Mouse (Mus musculus) activated CD4-positive, CD25-positive, alpha-beta regulatory T cell, adult 4 months (primary cell): ENCODE results near the gene Nrxn3. TPM values are rescaled to one million over a fixed set of nuclear protein-coding genes. Genes with fewer than 3 reads are reported as not detected.

Experiments used
- ATAC-seq: one replicate; pipeline ENCODE4 v1.8.0; 2017
- polyA plus RNA-seq, 2 experiments: library from polyadenylated mRNA; unstranded; fragments of 100-300 nt; shearing (Covaris generic); gene quantifications; one replicate each; pipeline ENCODE4 v1.2.1; 2017

Nrxn3 gene
- polyA plus RNA-seq, 2 experiments from 2014 or later = 0.08 TPM; not detected in 1

DNA sequence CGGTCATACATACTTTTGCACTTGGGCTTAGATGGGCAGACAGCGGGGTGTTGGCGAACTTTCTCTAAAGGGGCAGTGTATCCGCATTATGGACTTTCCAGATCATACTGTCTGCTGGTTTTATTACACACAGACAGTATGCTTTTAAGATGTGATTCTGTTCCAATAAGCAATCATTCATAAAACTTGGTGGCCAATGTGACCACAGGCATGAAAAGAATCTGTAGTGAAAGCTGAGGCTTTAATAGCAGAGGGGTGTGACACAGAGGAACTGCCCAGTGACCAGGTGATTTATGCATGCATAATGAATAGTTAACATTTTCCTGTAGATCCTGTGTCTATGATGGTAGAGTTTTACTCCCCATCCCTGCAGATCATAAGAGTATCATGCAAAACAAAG is 1254.0 kb downstream of the Nrxn3 start:
- ATAC-seq = no peak

- no peak for ATAC-seq
These were observed 1254.8 kb downstream of the Nrxn3 start for GRCm38 (mm10) chr12:89977479-89977878.

DNA sequence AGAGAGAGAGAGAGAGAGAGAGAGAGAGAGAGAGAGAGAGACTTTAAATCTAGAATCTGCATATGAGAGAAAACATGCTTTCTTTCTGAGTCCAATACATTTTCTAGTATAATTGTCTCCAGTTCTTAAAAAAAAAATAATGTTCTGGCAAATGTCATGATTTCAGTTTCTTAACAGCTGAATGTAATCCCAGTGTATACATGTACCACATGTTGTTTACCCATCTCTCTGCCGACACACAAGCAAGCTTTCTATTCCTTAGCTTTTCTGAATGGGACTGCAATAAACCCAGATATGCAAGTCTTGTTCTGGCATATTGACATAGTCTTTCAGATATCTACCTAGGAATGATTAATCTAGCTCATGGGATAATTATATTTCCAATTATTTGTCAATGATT is 1256.5 kb downstream of the Nrxn3 start:
- no peak for ATAC-seq

DNA sequence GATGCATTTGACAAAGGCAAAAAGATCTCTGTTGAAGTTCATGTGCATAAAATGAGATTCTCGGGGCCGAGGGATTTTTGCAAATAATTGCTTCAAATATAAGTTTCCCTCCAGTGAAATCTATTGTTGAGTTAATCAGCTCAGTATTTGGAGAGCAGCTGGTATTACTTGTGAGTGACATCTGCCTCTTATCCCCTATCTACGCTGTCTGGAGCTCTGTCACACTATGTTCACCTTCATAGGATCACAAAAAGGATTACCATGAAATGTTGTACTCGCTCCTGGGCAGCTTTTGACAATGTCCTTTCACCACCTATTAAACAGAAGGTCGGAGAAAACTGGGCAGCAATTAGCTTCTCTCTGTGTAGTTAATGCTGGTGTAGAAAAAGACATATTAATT is 1259.8 kb downstream of the Nrxn3 start:
- no peak for ATAC-seq

DNA sequence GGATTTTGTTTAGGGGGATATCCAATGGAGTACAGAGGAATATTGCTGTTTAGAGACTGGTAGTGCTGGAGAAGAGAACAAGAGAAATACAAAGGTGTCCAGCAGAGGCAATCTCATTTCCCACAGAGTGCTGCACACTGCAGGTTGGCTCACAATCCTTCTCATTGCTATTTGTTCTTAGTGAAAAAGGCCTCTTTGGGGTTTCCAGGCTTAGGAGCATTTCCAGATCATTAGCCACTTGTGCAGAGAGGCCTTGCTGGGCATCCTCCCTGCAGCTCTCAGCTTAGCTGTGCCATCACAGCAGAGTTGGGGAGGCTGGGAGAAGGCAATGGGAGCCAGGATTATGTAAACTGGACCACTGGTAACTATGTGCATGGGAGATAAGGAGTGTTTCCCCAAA is 1260.7 kb downstream of the Nrxn3 start:
- ATAC-seq = no peak

DNA sequence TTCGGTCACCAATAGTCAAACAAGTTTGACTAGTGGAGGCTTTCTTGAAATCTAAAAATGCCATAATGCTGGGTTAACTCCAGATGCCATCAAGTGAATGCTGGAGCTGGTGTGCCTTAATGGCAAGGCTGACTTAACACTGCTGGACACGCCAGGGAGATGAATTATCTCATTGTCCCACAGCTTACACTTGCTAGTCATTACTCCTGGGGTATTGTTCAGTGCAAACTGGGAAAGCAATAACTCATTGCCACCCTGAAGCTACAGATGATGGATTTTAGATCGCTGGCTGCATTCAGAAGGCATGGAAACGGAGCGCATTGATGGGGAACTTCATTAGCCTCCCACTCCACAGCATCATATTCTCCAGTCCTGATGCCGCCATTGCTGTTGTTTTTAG is 1263.5 kb downstream of the Nrxn3 start:
- ATAC-seq = no peak

GRCm38 (mm10) chr12:89993273-89993672 is 1270.6 kb downstream of the Nrxn3 start:
- ATAC-seq = no peak

- ATAC-seq = no peak
These were observed 1272.7 kb downstream of the Nrxn3 start for GRCm38 (mm10) chr12:89995392-89995791.

GRCm38 (mm10) chr12:90010280-90010679 is 1287.6 kb downstream of the Nrxn3 start:
- no peak for ATAC-seq

DNA sequence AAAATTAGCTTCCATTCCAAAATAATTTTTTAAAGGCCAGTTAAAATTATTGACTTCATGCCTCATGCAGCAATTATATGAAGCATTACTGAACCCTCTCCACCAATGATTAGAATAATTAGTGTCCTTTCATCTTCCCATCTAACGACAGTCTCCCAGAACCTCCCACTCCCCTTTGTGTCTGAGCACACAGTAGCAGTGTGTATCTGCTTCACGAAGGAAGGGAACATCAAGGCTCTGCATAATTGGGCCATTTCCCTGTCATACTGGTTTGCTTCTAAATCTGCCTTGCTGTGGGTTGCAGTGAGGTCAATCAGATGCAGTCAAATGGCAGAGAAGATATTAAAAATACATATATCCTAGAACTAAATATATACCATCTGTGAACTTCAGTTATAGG is 1291.3 kb downstream of the Nrxn3 start:
- ATAC-seq = no peak

DNA sequence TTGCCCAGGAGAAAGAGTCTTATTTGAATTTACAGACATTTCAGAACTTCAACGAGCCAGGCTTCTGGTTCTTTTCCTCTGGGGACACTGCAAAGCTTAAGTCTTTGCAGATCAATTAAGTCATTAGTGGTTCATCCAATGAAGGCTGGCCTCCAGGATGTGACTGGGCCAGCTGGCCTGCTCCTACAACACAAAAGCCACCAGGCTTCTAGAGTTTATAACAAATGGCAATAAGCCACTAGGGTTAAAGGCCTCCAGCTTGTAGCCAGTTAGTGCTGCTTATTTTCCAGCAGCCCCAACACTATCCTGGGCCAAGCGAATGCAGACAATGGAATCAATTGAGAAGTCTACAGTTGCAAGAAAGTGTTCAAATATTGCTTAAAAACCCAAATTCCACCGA is 1304.3 kb downstream of the Nrxn3 start:
- no peak for ATAC-seq

- ATAC-seq = no peak
These were observed 1318.4 kb downstream of the Nrxn3 start for GRCm38 (mm10) chr12:90041038-90041437.

DNA sequence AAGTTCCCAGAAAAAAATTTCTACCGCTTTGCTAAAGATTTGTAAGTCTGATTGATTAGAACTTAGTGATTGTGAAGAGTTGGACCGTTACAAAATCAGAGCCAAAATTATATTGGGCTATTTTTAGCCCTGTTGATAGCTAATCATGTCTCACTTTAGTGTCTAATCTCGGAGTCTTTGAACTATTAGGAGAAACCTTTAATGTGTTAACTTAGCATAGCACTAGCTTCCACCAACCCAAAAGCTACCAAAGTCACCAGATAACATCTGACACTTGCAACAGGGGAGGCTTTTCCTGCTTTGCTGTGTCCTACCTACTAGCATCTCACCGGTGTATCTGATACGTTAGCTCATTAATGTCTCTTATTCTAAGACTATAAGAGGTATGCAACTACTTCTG is 1333.6 kb downstream of the Nrxn3 start:
- no peak for ATAC-seq

- ATAC-seq = no peak
These were observed 1337.1 kb downstream of the Nrxn3 start for GRCm38 (mm10) chr12:90059786-90060185.

- no peak for ATAC-seq
These were observed 1338.6 kb downstream of the Nrxn3 start for GRCm38 (mm10) chr12:90061312-90061711.

- ATAC-seq = no peak
These were observed 1339.5 kb downstream of the Nrxn3 start for GRCm38 (mm10) chr12:90062219-90062618.

GRCm38 (mm10) chr12:90063443-90063842 is 1340.8 kb downstream of the Nrxn3 start:
- no peak for ATAC-seq

- ATAC-seq = no peak
These were observed 1363.2 kb downstream of the Nrxn3 start for GRCm38 (mm10) chr12:90085862-90086261.

GRCm38 (mm10) chr12:90095754-90096153 is 1373.1 kb downstream of the Nrxn3 start:
- no peak for ATAC-seq

- no peak for ATAC-seq
These were observed 1390.7 kb downstream of the Nrxn3 start for GRCm38 (mm10) chr12:90113351-90113791.

GRCm38 (mm10) chr12:90131927-90132869 is 1409.5 kb downstream of the Nrxn3 start:
- no peak for ATAC-seq

DNA sequence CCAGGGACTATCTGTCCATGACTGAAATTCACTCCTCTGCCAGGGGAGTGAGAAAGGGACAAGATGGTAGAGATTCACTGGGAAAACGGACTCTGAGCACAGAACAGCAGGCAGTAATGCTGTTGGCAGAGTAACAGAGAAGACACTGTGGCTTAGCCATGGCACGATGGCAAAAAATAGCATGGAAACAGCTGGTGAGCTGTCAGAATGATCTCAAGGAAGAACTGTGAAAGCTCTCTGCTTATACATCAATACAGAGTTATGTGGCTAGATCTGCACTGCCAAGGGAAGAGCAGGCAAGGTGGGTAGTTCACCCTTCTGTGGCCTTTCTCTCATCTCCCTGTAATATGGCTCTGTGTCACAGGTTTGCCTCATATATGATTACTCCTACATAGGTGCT is 1419.3 kb downstream of the Nrxn3 start:
- no peak for ATAC-seq

DNA sequence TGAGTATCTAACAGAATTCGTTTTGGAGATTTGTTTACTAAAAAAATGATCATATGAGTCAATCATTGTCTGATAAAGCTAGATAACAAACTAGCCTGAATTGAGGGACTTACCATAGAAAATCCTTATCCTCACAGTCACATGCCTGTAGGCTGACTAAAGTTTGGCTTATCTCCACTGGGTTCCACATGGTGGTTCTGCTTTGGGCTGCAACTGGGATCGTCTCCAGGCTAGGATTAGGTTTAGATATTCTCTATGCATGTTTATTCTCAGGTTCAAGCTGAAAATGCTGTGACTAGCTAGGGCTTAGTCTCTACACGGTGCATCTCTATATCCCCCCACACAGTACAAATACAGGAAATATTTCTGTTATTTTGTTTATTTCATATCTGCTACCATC is 1421.6 kb downstream of the Nrxn3 start:
- ATAC-seq = no peak

DNA sequence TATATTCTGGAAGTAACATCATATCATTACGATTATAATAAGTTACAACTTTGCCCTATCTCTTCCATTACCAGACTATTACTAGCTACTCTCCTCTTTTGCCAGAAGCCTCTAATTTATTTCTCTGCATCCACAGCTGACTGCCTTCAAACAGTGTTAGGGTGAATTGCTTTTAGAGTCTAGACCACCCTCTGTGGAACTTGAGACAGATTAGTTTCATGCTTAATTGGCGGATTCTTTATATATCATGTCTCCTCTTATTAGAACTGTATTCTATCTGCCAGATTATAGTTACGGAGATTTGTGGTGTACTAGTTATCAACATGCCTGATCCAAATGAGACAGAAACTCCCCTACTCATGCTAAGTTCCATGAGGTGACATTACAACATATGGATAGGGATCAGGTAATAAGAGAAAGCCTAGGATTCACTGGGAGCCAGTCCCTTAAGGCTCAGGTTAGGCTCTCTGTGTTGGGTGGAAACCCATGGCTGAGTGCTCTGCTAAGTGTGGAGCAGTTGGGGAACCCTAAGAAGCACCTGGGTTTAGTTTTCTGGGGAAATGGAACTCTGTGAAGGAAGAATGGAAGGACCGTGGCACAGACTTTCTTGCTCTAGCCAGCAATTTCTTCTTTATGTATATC is 1435.6 kb downstream of the Nrxn3 start:
- no peak for ATAC-seq
